Mouse (Mus musculus) lung, postnatal 0 days (tissue): ENCODE results near the gene Defa23. TPM values are rescaled to one million over a fixed set of nuclear protein-coding genes. Genes with fewer than 3 reads are reported as not detected.
A peak's percentile ranks its signal among the peaks of the same experiment; 100 is the strongest.
"Not testable (repeated sequence)": the region's sequence is repeated elsewhere in the genome, so short reads cannot be mapped to it uniquely, and the experiment has no call there.

Experiments
- ATAC-seq: fragments of 200-750 bp; cut with Nextera tagmentation; 2 replicates; pipeline ENCODE4 v1.8.0; 2017; ENCODE audit warnings: moderate library complexity
- DNase-seq: peaks from one replicate; pipeline ENCODE4 v3.0.0-alpha.2; 2016; ENCODE audit warnings: low spot score
- H3K27ac ChIP-seq: fragments of 300-500 bp; sonication (generic); 2 replicates; pipeline ENCODE4 v1.5.1; 2014; ENCODE audit warnings: antibody characterized with exemption, mild to moderate bottlenecking, low read length, mixed read lengths
- H3K27me3 ChIP-seq: fragments of 300-500 bp; sonication (generic); replicated peaks from 2 replicates; pipeline ENCODE4 v1.6.1; 2014; ENCODE audit warnings: low read length, mixed read lengths; ENCODE audit not compliant: insufficient read depth
- H3K36me3 ChIP-seq: fragments of 300-500 bp; sonication (generic); 2 replicates; pipeline ENCODE4 v1.6.1; 2014; ENCODE audit warnings: low read length, mixed read lengths; ENCODE audit not compliant: insufficient read depth
- H3K4me1 ChIP-seq: fragments of 300-500 bp; sonication (generic); 2 replicates; pipeline ENCODE4 v1.6.1; 2014; ENCODE audit warnings: antibody characterized with exemption, low read depth, low read length, mixed read lengths; ENCODE audit not compliant: insufficient read depth
- H3K4me2 ChIP-seq: fragments of 300-500 bp; sonication (generic); replicated peaks from 2 replicates; pipeline ENCODE4 v1.6.1; 2014; ENCODE audit warnings: low read depth, mild to moderate bottlenecking, low read length, moderate library complexity, mixed read lengths
- H3K4me3 ChIP-seq: fragments of 300-500 bp; sonication (generic); 2 replicates; pipeline ENCODE4 v1.5.1; 2014; ENCODE audit warnings: low read depth, low read length
- H3K9ac ChIP-seq: fragments of 300-500 bp; sonication (generic); replicated peaks from 2 replicates; pipeline ENCODE4 v1.6.1; 2014; ENCODE audit warnings: low read depth, mild to moderate bottlenecking
- H3K9me3 ChIP-seq: fragments of 300-500 bp; sonication (generic); 2 replicates; pipeline ENCODE4 v1.6.1; 2016; ENCODE audit warnings: low read length, mixed read lengths
- CTCF ChIP-seq: IDR thresholded peaks from 2 replicates; pipeline ENCODE4 v1.5.1; 2016; ENCODE audit warnings: antibody characterized with exemption, mild to moderate bottlenecking
- EP300 ChIP-seq: IDR thresholded peaks from 2 replicates; pipeline ENCODE4 v1.6.1; 2016; ENCODE audit warnings: antibody characterized with exemption, mild to moderate bottlenecking, control low read depth
- WGBS: fragments of 180-500 bp; shearing (Covaris S2); extraction: QIAGEN DNeasy Blood & Tissue Kit; methylation state at CpG from one replicate; pipeline ENCODE4 v1.1.7; 2014; 5-methylcytosine and 5-hydroxymethylcytosine counted together
- polyA plus RNA-seq: library from polyadenylated mRNA; unstranded; fragments of >200 nt; fragmentation: Nextera tagmentation; extraction: Ambion mirVana; gene quantifications from 2 replicates; pipeline ENCODE4 v1.2.1, GENCODE M21; 2015

The Defa23 gene
- polyA plus RNA-seq, 1 experiment from 2014 or later = not detected

DNA sequence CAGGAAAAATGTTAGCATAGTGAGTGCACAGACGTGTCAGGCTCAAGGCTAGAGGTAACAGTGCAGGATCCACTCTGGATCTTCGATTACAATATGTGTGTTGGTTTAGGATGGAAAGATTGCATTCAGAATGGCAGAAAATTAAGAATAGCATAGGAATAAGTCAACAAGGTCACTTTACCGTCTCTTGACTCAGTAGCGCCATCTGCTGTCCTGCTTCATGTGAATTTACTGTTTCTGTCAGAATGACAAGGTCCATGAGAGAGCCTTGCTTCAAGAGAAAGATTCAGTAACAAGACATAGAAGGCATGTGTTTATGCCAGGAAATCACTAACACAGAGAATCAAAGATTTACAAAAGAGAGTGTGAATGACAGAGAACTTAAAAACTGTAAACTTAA lies 38.3 kb downstream of the Defa23 start:
- Histone ChIP-seq H3K9me3 (no peaks in the 10 kb centered on the region), H3K4me2 (no peak overlapping the region), H3K27ac (no peak overlapping the region), H3K4me3 (no peak overlapping the region), H3K27me3 (no peaks in the 10 kb centered on the region), H3K4me1 (no peaks in the 10 kb centered on the region), H3K9ac (no peak overlapping the region), H3K36me3 (no peaks in the 10 kb centered on the region)
- peak; percentile 23; the same call in 1 of the 2 replicates for TF ChIP-seq CTCF
- TF ChIP-seq EP300 = no peak
- ATAC-seq = no peak
- WGBS = 38% methylated on average over 4 of the region's 4 CpGs
- DNase-seq = no peak

DNA sequence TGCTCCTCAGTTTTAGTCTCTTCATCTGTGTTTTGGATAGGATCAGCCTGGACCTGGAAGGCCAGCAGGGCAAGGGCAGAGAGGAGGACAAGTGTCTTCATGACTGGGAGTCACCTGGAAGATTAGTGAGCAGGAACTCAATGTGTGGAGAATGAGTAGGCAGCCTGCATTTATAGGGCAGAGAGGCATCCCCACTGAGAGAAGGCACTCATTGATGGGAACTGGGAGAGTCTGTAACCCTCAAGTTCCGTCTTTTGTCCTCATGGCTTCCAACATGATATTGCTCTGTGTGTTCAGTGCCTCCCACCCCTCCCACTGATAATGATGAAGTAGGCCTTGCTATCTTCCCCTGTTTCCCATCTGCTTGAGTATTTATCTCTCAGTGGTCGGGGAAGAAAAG lies 41.1 kb downstream of the Defa23 start, which contains the start of gene Gm14851:
Gene Gm14851 (minus strand): TSS at position 101 of the 400 bp plus-strand sequence.
- 40% methylated on average over 1 of the region's 2 CpGs for WGBS
- H3K4me2 ChIP-seq, ATAC-seq, H3K27ac ChIP-seq, H3K4me3 ChIP-seq, H3K9me3 ChIP-seq, H3K36me3 ChIP-seq, H3K27me3 ChIP-seq, H3K9ac ChIP-seq, DNase-seq, H3K4me1 ChIP-seq: not testable (repeated sequence)

Other genes with a start within 250 kb of the Defa23 start
- gene Defb33, start 162.4 kb upstream of the Defa23 start, polyA plus RNA-seq = not detected in 2 replicates
- gene Gm15056, start 152.4 kb upstream of the Defa23 start, polyA plus RNA-seq = not detected in 2 replicates
- gene Gm6040, start 133.0 kb upstream of the Defa23 start, polyA plus RNA-seq = not detected in 2 replicates
- not detected in 2 replicates for gene AY761185, start 110.3 kb upstream of the Defa23 start, polyA plus RNA-seq
- not detected in 2 replicates for gene Defa21, start 29.5 kb upstream of the Defa23 start, polyA plus RNA-seq
- gene Defa35, start 10.0 kb downstream of the Defa23 start, polyA plus RNA-seq = not detected in 2 replicates
- gene Defa25, start 29.4 kb downstream of the Defa23 start, polyA plus RNA-seq = not detected in 2 replicates
- gene Gm14851, start 41.0 kb downstream of the Defa23 start, polyA plus RNA-seq = not detected in 2 replicates
- gene Defa30, start 79.6 kb downstream of the Defa23 start, polyA plus RNA-seq = not detected in 2 replicates
- gene Defa22, start 107.2 kb downstream of the Defa23 start, polyA plus RNA-seq = not detected in 2 replicates
- gene Defa31, start 136.6 kb downstream of the Defa23 start, polyA plus RNA-seq = not detected in 2 replicates
- not detected in 2 replicates for gene Gm15293, start 146.5 kb downstream of the Defa23 start, polyA plus RNA-seq
- not detected in 2 replicates for gene Gm15292, start 194.7 kb downstream of the Defa23 start, polyA plus RNA-seq